Mouse (Mus musculus) liver, adult 2 months (tissue): ENCODE data around the gene Slc45a1.

Experiments
- CTCF ChIP-seq: fragments of 200-500 bp; IDR thresholded peaks from 2 replicates; pipeline ENCODE4 v1.5.1; 2011; ENCODE audit warnings: low read depth, low read length, control low read depth
- POLR2A ChIP-seq: fragments of 200-500 bp; IDR thresholded peaks from 2 replicates; pipeline ENCODE4 v1.6.1; 2011; ENCODE audit warnings: low read length, control low read depth; ENCODE audit not compliant: insufficient read depth; ENCODE audit errors: extremely low read depth

- no peak for TF ChIP-seq CTCF
- TF ChIP-seq POLR2A, result no peak
Measured at GRCm38 (mm10) chr4:150601489-150601888, 50.5 kb downstream of the Slc45a1 start.
